Mouse (Mus musculus): ENCODE results near the gene Cul9.

DNA sequence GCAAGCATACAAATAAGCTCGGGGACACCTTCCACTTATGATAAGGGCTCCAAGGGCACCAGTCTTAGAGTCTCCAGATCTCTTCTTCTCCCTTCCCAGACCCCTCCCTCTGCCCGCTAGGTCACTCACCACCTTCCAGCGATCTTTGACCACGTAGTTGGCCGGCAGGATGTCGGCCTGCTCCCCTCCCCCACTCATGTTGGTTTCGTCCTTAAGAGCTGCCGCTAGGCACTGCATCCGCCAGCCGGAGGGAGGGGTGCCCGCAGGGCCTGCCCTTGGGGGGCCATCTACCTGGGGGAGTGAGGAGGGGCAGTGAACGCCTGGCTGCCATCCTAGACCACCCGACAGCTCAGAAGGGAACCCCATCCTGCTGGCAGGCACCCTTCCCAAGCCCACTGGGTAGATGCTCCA lies 62.2 kb downstream of the Cul9 start:
- no peak for TF ChIP-seq CTCF (conservative IDR thresholded peaks at IDR 0.05; ENCODE audit: low read length)
- TF ChIP-seq POU5F1 (IDR thresholded peaks at IDR 0.05; ENCODE audit: borderline replicate concordance, low read length) = no peak
